Mouse (Mus musculus): ENCODE results near the gene Txnip.

The Txnip gene

GRCm38 (mm10) chr3:96528506-96528905, 29.3 kb upstream of the Txnip start:
- H3K27me3 ChIP-seq (ENCODE audit: insufficient read depth, low read length), result peaks cover 51% of the 10 kb centered on the region
- peak overlapping the region; percentile 80 for H3K4me3 ChIP-seq (replicated peaks; ENCODE audit: low read length)
- H3K4me1 ChIP-seq (replicated peaks; ENCODE audit: low read depth, low read length), result peaks cover 25% of the 10 kb centered on the region
- H3K36me3 ChIP-seq (ENCODE audit: insufficient read depth, low read length), result no peaks in the 10 kb centered on the region
- no peak for TF ChIP-seq NANOG (IDR thresholded peaks at IDR 0.05; ENCODE audit: borderline replicate concordance, low read length)
- no peak for TF ChIP-seq CTCF (conservative IDR thresholded peaks at IDR 0.05; ENCODE audit: low read length)
- no peak for TF ChIP-seq POU5F1 (IDR thresholded peaks at IDR 0.05; ENCODE audit: borderline replicate concordance, low read length)
- no peaks in the 10 kb centered on the region for H3K9me3 ChIP-seq (ENCODE audit: low read length)

- peaks cover 15% of the 10 kb centered on the region for H3K4me1 ChIP-seq (replicated peaks; ENCODE audit: low read depth, low read length)
- peaks cover 30% of the 10 kb centered on the region for H3K27me3 ChIP-seq (ENCODE audit: insufficient read depth, low read length)
- TF ChIP-seq NANOG (IDR thresholded peaks at IDR 0.05; ENCODE audit: borderline replicate concordance, low read length) (no peak), POU5F1 (IDR thresholded peaks at IDR 0.05; ENCODE audit: borderline replicate concordance, low read length) (no peak), CTCF (conservative IDR thresholded peaks at IDR 0.05; ENCODE audit: low read length) (no peak)
- no peak overlapping the region for H3K4me3 ChIP-seq (replicated peaks; ENCODE audit: low read length)
- no peaks in the 10 kb centered on the region for H3K9me3 ChIP-seq (ENCODE audit: low read length)
- H3K36me3 ChIP-seq (ENCODE audit: insufficient read depth, low read length), result no peaks in the 10 kb centered on the region
These were observed 25.7 kb upstream of the Txnip start for GRCm38 (mm10) chr3:96532050-96532449.

- Histone ChIP-seq H3K36me3 (ENCODE audit: insufficient read depth, low read length) (no peaks in the 10 kb centered on the region), H3K4me3 (replicated peaks; ENCODE audit: low read length) (no peak overlapping the region), H3K27me3 (ENCODE audit: insufficient read depth, low read length) (peaks cover 8% of the 10 kb centered on the region; the same call in 1 of the 2 replicates), H3K9me3 (ENCODE audit: low read length) (no peaks in the 10 kb centered on the region), H3K4me1 (replicated peaks; ENCODE audit: low read depth, low read length) (no peaks in the 10 kb centered on the region)
- peak; percentile 37 for TF ChIP-seq CTCF (conservative IDR thresholded peaks at IDR 0.05; ENCODE audit: low read length)
- no peak for TF ChIP-seq NANOG (IDR thresholded peaks at IDR 0.05; ENCODE audit: borderline replicate concordance, low read length)
These were observed 23.5 kb upstream of the Txnip start for GRCm38 (mm10) chr3:96534300-96534699.

GRCm38 (mm10) chr3:96539316-96539715, 18.4 kb upstream of the Txnip start:
- Histone ChIP-seq H3K36me3 (ENCODE audit: insufficient read depth, low read length) (no peaks in the 10 kb centered on the region), H3K4me3 (replicated peaks; ENCODE audit: low read length) (no peak overlapping the region), H3K9me3 (ENCODE audit: low read length) (no peaks in the 10 kb centered on the region), H3K27me3 (ENCODE audit: insufficient read depth, low read length) (peaks cover 8% of the 10 kb centered on the region; the same call in 1 of the 2 replicates), H3K4me1 (replicated peaks; ENCODE audit: low read depth, low read length) (peaks cover 5% of the 10 kb centered on the region; the same call in 1 of the 2 replicates)
- TF ChIP-seq POU5F1 (IDR thresholded peaks at IDR 0.05; ENCODE audit: borderline replicate concordance, low read length) (no peak), NANOG (IDR thresholded peaks at IDR 0.05; ENCODE audit: borderline replicate concordance, low read length) (no peak)

- Histone ChIP-seq H3K4me3 (replicated peaks; ENCODE audit: low read length) (no peak overlapping the region), H3K9me3 (ENCODE audit: low read length) (no peaks in the 10 kb centered on the region), H3K36me3 (ENCODE audit: insufficient read depth, low read length) (no peaks in the 10 kb centered on the region), H3K27me3 (ENCODE audit: insufficient read depth, low read length) (peaks cover 8% of the 10 kb centered on the region; the same call in 1 of the 2 replicates), H3K4me1 (replicated peaks; ENCODE audit: low read depth, low read length) (peaks cover 5% of the 10 kb centered on the region; the same call in 1 of the 2 replicates)
- TF ChIP-seq NANOG (IDR thresholded peaks at IDR 0.05; ENCODE audit: borderline replicate concordance, low read length) (no peak), POU5F1 (IDR thresholded peaks at IDR 0.05; ENCODE audit: borderline replicate concordance, low read length) (no peak), CTCF (conservative IDR thresholded peaks at IDR 0.05; ENCODE audit: low read length) (no peak)
These were observed 17.0 kb upstream of the Txnip start for GRCm38 (mm10) chr3:96540740-96541139.

- H3K4me3 ChIP-seq (replicated peaks; ENCODE audit: low read length), result peak overlapping the region; percentile 27; the same call in 1 of the 2 replicates
- H3K36me3 ChIP-seq (ENCODE audit: insufficient read depth, low read length), result no peaks in the 10 kb centered on the region
- H3K4me1 ChIP-seq (replicated peaks; ENCODE audit: low read depth, low read length), result peaks cover 5% of the 10 kb centered on the region; the same call in 1 of the 2 replicates
- peak; percentile 39 for TF ChIP-seq CTCF (conservative IDR thresholded peaks at IDR 0.05; ENCODE audit: low read length)
- no peak for TF ChIP-seq NANOG (IDR thresholded peaks at IDR 0.05; ENCODE audit: borderline replicate concordance, low read length)
- TF ChIP-seq POU5F1 (IDR thresholded peaks at IDR 0.05; ENCODE audit: borderline replicate concordance, low read length), result no peak
- H3K27me3 ChIP-seq (ENCODE audit: insufficient read depth, low read length), result peaks cover 8% of the 10 kb centered on the region; the same call in 1 of the 2 replicates
- no peaks in the 10 kb centered on the region for H3K9me3 ChIP-seq (ENCODE audit: low read length)
These were observed 16.3 kb upstream of the Txnip start for GRCm38 (mm10) chr3:96541328-96542078.

- peaks cover 11% of the 10 kb centered on the region for H3K4me1 ChIP-seq (replicated peaks; ENCODE audit: low read depth, low read length)
- H3K36me3 ChIP-seq (ENCODE audit: insufficient read depth, low read length), result no peaks in the 10 kb centered on the region
- H3K9me3 ChIP-seq (ENCODE audit: low read length), result no peaks in the 10 kb centered on the region
- TF ChIP-seq POU5F1 (IDR thresholded peaks at IDR 0.05; ENCODE audit: borderline replicate concordance, low read length), result no peak
- TF ChIP-seq NANOG (IDR thresholded peaks at IDR 0.05; ENCODE audit: borderline replicate concordance, low read length), result no peak
- no peak for TF ChIP-seq CTCF (conservative IDR thresholded peaks at IDR 0.05; ENCODE audit: low read length)
- H3K27me3 ChIP-seq (ENCODE audit: insufficient read depth, low read length), result peaks cover 5% of the 10 kb centered on the region; the same call in 1 of the 2 replicates
- no peak overlapping the region for H3K4me3 ChIP-seq (replicated peaks; ENCODE audit: low read length)
These were observed 15.2 kb upstream of the Txnip start for GRCm38 (mm10) chr3:96542554-96542953.

GRCm38 (mm10) chr3:96543345-96543744, 14.4 kb upstream of the Txnip start:
- peaks cover 5% of the 10 kb centered on the region; the same call in 1 of the 2 replicates for H3K27me3 ChIP-seq (ENCODE audit: insufficient read depth, low read length)
- no peaks in the 10 kb centered on the region for H3K36me3 ChIP-seq (ENCODE audit: insufficient read depth, low read length)
- peaks cover 15% of the 10 kb centered on the region for H3K4me1 ChIP-seq (replicated peaks; ENCODE audit: low read depth, low read length)
- TF ChIP-seq NANOG (IDR thresholded peaks at IDR 0.05; ENCODE audit: borderline replicate concordance, low read length) (no peak), POU5F1 (IDR thresholded peaks at IDR 0.05; ENCODE audit: borderline replicate concordance, low read length) (no peak), CTCF (conservative IDR thresholded peaks at IDR 0.05; ENCODE audit: low read length) (no peak)
- H3K9me3 ChIP-seq (ENCODE audit: low read length), result no peaks in the 10 kb centered on the region
- no peak overlapping the region for H3K4me3 ChIP-seq (replicated peaks; ENCODE audit: low read length)
